Mouse (Mus musculus): ENCODE results near the gene Rabggta. TPM values are rescaled to one million over a fixed set of nuclear protein-coding genes. Genes with fewer than 3 reads are reported as not detected.

Gene Rabggta
- total RNA-seq, 2 experiments from 2014 or later, result 17.2 to 25.1 TPM

GRCm38 (mm10) chr14:55733889-55734288 is 11.8 kb upstream of the Rabggta start:
- DNase-seq, result no peak

- no peak for DNase-seq
Observed at GRCm38 (mm10) chr14:55730531-55731032, 8.5 kb upstream of the Rabggta start.

- no peak for DNase-seq
Observed at GRCm38 (mm10) chr14:55730116-55730515, 8.1 kb upstream of the Rabggta start.

GRCm38 (mm10) chr14:55727889-55728685 is 6.0 kb upstream of the Rabggta start:
- no peak for DNase-seq

GRCm38 (mm10) chr14:55726261-55726660 is 4.2 kb upstream of the Rabggta start:
- DNase-seq, result no peak

GRCm38 (mm10) chr14:55724411-55724871 is 2.4 kb upstream of the Rabggta start:
- DNase-seq, result peak; percentile 50 to 70

- DNase-seq, result no peak
Observed at GRCm38 (mm10) chr14:55723433-55723832, 1.4 kb upstream of the Rabggta start.

DNA sequence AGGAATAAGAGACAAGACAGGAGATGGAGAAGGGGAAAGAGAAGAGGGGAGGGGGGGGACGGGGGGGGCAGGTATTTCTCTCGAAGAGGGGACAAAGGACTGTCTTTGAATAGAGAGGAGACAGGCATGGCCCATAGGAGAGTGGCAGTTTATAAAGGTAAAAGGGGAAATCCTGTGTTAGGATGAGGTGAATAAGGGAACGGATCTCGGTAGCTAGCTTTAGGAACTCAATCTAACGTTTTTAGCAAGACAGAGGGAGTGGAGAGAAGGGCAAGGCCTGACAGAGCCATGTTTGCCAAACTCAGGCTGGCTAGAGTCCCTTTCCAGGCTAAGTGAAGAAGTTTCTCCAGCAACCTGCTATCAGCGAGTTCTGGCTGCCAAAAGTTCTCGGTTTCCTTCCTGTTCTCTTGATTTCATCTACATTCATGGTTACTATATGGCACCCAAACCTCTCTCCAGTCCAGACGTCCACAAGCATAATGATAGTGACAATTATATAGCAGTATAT is 429 bp upstream of the Rabggta start:
- DNase-seq, result no peak

DNA sequence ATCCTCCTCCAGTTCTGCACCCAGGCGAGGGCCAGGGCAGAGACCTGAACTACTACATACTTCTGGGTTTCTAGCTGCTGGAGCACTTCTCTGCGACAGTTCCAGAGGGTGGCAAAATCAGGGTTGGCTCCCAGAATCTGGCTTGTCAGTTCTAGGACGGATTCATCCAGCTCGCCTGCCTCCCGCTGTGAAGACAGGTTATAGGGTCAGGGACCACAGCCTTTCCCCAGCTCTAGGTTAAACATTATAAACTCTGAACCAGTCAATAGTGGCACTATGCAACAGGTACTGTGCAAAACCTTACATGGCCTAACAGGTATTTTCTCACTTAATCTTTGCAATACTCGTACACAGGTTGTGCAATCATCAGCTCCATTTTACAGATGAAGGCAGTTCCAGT is 987 bp downstream of the Rabggta start:
- DNase-seq, result no peak

- no peak for DNase-seq
Observed at GRCm38 (mm10) chr14:55720666-55721065, 1.4 kb downstream of the Rabggta start.

DNA sequence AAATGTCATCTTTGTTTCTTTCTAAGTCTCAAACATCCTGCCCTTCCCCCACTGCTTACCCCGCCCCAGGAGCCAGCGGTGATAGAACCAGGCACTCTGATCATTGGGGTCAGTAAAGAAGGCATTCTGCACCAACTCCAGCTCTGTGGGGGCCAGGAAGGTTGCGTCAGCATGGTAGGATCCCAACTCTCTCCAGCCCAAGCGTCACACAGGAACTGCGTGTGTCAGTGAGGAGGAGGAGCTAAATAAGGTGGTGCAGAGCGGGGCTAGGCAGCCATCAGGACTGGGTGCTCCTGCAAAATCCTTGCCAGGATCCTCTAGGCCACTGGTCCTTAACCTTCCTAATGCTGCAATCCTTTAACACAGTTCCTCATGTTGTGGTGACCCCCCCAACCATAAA is 2.3 kb downstream of the Rabggta start:
- no peak for DNase-seq

DNA sequence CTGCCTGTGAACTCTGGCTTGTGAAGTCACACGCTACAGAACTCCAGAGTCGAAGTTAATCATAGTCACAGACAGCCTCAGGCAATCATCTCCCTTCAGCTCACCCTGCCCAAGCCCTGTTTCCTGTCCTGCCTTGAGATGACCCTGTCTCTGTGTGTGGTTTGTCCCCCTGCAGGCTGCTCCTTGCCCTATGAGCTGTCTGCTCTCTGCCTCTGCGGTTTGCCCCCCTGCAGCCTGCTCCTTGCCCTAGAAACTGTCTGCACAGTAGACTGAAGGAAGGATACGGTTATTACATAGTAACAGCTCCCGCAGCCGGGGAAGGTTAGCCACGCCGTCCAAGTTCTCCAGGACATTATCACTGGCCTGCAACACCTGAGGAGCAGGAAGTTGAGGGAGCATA is 5.2 kb downstream of the Rabggta start:
- no peak for DNase-seq

- DNase-seq, result no peak
Observed at GRCm38 (mm10) chr14:55716271-55716670, 5.8 kb downstream of the Rabggta start.

DNA sequence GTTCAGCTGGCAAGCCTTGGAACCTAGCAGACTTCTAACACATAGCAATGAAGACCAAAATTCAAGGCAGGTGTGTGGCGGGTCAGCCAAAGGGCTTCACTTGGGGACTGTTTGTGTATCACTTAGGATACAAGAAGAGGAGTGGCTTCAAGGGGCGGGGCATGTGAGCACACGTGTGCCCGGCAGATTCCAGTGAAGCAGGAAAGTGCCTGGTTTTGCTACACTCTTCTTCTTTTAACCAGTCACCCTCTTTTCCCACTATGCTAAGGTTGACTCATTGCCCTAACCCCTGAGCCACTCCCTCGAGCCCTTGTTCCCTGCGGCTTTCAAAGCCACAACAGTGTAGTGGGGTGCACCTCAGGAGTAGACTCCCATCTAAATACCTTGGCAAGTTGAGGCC is 7.2 kb downstream of the Rabggta start:
- DNase-seq, result no peak

GRCm38 (mm10) chr14:55713729-55714122 is 8.3 kb downstream of the Rabggta start, which contains the start of gene Tgm1:
Gene Tgm1, minus strand, starts transcription at chr14:55713926.
- DNase-seq, result no peak

DNA sequence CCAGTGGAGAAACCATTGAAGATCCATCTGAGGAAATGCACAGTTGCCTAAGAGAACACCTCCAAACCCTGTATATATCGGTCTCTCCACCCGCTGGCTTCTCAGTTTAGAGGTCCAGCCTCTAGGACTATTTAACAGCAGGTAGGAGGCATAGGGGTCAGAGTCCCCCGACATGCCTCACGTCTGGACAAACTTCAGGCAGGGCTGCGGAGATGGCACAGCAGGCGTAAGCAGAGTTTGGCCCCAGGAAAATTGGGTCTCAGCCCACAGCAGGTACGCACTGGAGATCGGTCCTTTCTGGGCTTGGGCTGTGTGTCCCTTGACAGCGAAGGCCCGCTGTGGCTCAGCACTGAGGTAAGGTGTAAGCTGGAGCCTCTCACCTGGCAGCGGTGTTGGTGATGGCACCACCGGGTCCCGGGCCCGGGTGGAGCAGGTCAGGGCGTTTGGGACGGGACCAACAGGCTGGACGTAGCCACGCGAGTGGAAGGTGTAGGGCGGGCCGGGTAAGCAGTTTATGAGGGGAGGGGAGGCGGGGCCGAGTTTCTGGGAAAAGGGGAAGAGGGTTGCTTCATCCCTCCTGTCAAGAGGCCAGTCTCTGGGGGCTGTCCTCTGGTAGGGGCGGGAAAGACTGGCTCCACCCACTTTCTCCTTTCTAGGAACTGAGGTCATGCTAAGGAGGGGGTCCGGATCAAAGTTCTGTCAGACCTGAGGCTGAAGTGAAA is 8.9 kb downstream of the Rabggta start:
- DNase-seq, result peak; percentile 15 to 42

GRCm38 (mm10) chr14:55711786-55712185 is 10.3 kb downstream of the Rabggta start:
- DNase-seq, result no peak

GRCm38 (mm10) chr14:55709509-55709908 is 12.6 kb downstream of the Rabggta start:
- DNase-seq, result no peak

DNA sequence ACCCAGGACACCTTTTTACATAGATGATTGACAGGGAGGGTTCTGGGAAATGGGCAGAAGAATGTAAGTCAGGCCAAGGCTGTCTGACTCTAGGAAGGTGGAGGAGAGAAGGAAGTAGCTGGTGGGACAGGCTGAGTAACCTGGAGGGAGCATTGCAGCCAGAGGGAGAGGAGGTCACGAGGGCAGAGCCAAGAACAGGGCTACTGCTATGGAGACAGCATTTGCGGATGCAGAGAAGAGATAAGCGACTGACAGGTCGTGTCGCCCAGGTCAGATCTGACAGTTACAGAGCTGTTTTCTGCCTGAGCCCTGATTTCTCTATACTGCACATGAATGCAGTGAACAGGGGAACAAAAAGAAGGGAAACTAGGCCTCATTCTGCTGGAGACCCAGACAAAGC is 14.7 kb downstream of the Rabggta start:
- DNase-seq, result no peak

GRCm38 (mm10) chr14:55706051-55706600 is 15.9 kb downstream of the Rabggta start:
- DNase-seq, result no peak

GRCm38 (mm10) chr14:55702761-55703160 is 19.3 kb downstream of the Rabggta start:
- no peak for DNase-seq

DNA sequence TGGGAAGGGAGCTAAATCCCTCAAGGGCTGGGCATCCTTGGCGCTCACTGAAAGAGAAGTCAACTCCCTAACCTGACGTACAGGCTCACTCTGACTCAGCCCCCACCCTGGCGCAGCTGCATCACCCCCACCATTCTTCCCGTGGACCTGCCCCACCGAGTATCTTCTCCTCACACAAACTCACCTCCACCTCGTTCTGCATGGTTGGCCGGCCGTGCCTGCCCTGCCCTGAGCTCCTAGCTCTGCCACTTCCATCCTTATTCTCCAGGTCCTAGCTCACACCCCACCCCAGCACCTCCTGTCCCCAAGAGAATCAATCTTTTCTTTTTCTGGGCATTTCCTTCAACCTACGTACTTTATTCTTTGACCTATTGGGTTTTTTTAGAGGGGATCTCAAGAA is 20.9 kb downstream of the Rabggta start:
- DNase-seq, result no peak

DNA sequence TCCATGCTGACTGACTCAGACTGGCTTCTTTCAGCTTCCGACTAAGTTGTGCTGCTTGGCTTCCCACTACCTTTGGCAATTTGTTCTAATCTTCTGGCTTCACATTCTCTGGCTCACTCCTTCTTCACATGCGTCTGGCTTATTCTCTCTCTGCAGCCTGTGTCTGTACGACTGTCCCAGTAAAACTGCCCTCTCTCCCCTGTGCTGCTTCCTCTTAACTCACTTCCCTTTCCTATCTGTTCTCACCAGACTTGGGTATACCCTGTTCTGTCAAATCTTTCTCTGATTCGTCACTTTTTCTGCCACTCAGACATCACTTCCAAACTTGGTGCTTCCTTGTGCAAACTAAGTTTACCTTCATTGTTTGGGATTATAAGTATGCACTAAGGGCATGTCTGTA is 24.8 kb downstream of the Rabggta start:
- no peak for DNase-seq

All from adrenal gland, postnatal 36 days (tissue).